Mouse (Mus musculus): Measurements from ENCODE around the gene Gstp2. TPM values are rescaled to one million over a fixed set of nuclear protein-coding genes. Genes with fewer than 3 reads are reported as not detected.

The Gstp2 gene
- total and polyA plus RNA-seq, 2 experiments from 2014 or later, result 0.52 to 2.2 TPM

DNA sequence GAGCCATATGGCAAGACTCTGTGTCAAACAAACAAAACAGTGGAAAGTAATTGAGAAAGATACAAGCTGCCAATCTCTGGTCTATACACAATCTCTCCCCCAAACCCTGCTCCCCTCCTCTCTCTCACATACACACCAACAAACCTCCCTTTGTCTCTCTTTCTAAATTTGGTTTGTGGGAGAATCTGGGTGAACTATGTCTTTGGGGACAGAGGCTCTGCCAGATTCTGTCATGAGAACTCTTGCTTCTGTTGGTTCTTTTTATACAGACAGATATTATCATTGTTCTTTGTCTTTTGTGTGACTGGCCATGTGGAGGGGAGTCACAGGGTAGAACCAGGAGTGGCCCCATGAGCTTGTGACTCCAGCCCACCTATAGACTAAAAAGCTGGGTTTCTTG, 18.2 kb downstream of the Gstp2 start:
- DNase-seq (ENCODE audit: low spot score) (no peak), ATAC-seq (no peak)
- no peaks in the 10 kb centered on the region for H3K27me3 ChIP-seq (ENCODE audit: insufficient read depth, low read length)
- no peak overlapping the region for H3K4me2 ChIP-seq (ENCODE audit: low read depth, low read length)
- TF ChIP-seq CTCF (IDR thresholded peaks at IDR 0.05; ENCODE audit: low read depth), result no peak
- H3K4me1 ChIP-seq (ENCODE audit: insufficient read depth, low read length), result no peaks in the 10 kb centered on the region
- no peaks in the 10 kb centered on the region for H3K36me3 ChIP-seq (ENCODE audit: insufficient read depth, low read length)
- no peaks in the 10 kb centered on the region for H3K9me3 ChIP-seq (ENCODE audit: low read length)
- no peak overlapping the region for H3K9ac ChIP-seq (replicated peaks; ENCODE audit: low read length)
- H3K27ac ChIP-seq, result no peak overlapping the region
- H3K4me3 ChIP-seq (ENCODE audit: low read length), result no peak overlapping the region

DNA sequence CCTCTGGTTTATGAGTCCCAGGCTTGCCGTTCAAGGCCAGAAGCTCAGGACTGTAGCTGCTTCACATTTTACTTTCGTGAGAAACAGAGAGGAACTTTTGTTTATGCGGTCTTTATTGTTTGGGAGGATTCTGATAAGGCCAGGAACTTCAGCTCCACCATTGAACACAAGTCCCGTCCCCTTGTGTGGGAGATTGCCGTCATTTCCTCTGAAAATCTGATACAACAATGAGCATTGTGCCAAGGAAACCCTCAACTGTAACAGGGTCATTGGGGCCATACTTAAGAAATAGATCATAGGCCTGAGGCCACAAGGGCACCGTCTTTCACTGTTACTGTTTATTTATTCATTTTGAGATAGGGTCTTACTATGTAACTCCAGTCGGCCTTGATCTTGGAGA, 22.6 kb downstream of the Gstp2 start:
- WGBS, result 81% methylated on average over 7 of the region's 7 CpGs
- Histone ChIP-seq H3K27me3 (ENCODE audit: insufficient read depth, low read length) (no peaks in the 10 kb centered on the region), H3K9me3 (ENCODE audit: low read length) (no peaks in the 10 kb centered on the region), H3K4me2 (ENCODE audit: low read depth, low read length) (no peak overlapping the region), H3K4me3 (ENCODE audit: low read length) (no peak overlapping the region), H3K4me1 (ENCODE audit: insufficient read depth, low read length) (no peaks in the 10 kb centered on the region), H3K36me3 (ENCODE audit: insufficient read depth, low read length) (no peaks in the 10 kb centered on the region), H3K27ac (no peak overlapping the region), H3K9ac (replicated peaks; ENCODE audit: low read length) (no peak overlapping the region)
- no peak for TF ChIP-seq CTCF (IDR thresholded peaks at IDR 0.05; ENCODE audit: low read depth)
- no peak for ATAC-seq
- no peak for DNase-seq (ENCODE audit: low spot score)

GRCm38 (mm10) chr19:4018743-4019583, 26.9 kb downstream of the Gstp2 start:
- Histone ChIP-seq H3K4me1 (ENCODE audit: insufficient read depth, low read length) (no peaks in the 10 kb centered on the region), H3K27ac (0 out of 2 replicates have a peak overlapping the region, but pooled peaks have one; percentile 41), H3K9ac (replicated peaks; ENCODE audit: low read length) (no peak overlapping the region), H3K36me3 (ENCODE audit: insufficient read depth, low read length) (no peaks in the 10 kb centered on the region), H3K27me3 (ENCODE audit: insufficient read depth, low read length) (no peaks in the 10 kb centered on the region), H3K9me3 (ENCODE audit: low read length) (no peaks in the 10 kb centered on the region), H3K4me3 (ENCODE audit: low read length) (no peak overlapping the region), H3K4me2 (ENCODE audit: low read depth, low read length) (no peak overlapping the region)
- WGBS, result 19% methylated on average over 18 of the region's 18 CpGs
- peak; percentile 84 for TF ChIP-seq CTCF (IDR thresholded peaks at IDR 0.05; ENCODE audit: low read depth)
- DNase-seq (ENCODE audit: low spot score) (peak; percentile 92), ATAC-seq (peak; percentile 93)

DNA sequence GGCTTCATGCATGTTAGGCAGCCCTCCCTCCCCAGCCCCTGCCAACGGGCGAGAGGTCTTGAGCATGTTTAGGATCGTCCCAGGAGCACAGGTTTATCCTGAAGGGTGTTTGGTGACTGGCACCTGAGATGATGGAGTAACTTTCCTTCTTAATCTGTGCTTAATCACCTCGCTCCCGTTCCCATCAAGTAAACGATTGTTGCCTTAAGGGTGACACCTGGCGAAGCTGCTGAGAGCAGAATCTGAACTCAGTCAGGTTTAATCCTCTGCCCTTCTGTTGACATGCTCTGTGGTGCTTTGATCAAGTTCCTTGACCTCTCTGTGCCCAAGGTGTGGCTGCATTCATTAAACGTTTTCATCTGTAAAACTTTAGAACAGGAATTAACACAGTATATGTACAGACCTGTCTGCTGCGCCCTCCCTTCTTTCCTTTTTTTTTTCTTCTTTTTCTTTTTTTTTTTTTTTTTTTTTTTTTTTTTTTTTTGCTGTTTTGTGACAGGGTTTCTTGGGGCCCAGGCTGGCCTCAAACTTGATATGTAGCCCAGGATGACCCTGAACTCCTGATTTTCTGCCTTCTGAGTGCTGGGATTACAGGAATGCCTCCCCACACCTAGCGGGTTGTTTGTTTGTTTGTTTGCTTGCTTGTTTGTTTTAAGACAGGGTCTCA, 27.8 kb downstream of the Gstp2 start:
- no peak for DNase-seq (ENCODE audit: low spot score)
- Histone ChIP-seq H3K9me3 (ENCODE audit: low read length) (no peaks in the 10 kb centered on the region), H3K27ac (no peak overlapping the region), H3K4me3 (ENCODE audit: low read length) (no peak overlapping the region), H3K4me2 (ENCODE audit: low read depth, low read length) (no peak overlapping the region), H3K4me1 (ENCODE audit: insufficient read depth, low read length) (no peaks in the 10 kb centered on the region), H3K9ac (replicated peaks; ENCODE audit: low read length) (no peak overlapping the region), H3K36me3 (ENCODE audit: insufficient read depth, low read length) (no peaks in the 10 kb centered on the region), H3K27me3 (ENCODE audit: insufficient read depth, low read length) (no peaks in the 10 kb centered on the region)
- no peak for TF ChIP-seq CTCF (IDR thresholded peaks at IDR 0.05; ENCODE audit: low read depth)
- WGBS, result 68% methylated on average over 10 of the region's 10 CpGs
- ATAC-seq, result no peak

DNA sequence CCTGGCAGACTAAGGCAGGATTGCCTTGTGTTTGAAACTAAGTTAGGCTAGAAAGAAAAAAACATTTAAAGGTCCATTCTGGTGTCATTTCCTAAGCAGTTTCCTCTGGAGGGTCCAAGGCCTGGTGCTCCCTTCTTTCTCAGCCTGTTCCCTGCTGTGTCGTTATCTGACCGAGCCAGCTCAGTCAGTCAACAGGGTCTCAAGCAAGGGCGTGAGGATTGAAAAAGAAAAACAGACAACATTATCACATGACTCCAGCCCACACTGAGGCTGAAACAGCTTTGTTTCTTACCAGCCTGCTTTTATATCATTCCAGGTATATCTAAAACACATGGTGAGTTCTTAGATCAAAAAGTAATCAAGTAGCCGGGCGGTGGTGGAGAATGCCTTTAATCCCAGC, 30.2 kb downstream of the Gstp2 start:
- no peak overlapping the region for H3K27ac ChIP-seq
- peaks cover 6% of the 10 kb centered on the region for H3K4me1 ChIP-seq (ENCODE audit: insufficient read depth, low read length)
- no peak for ATAC-seq
- no peak for DNase-seq (ENCODE audit: low spot score)
- H3K4me2 ChIP-seq (ENCODE audit: low read depth, low read length), result no peak overlapping the region
- H3K36me3 ChIP-seq (ENCODE audit: insufficient read depth, low read length), result no peaks in the 10 kb centered on the region
- H3K9ac ChIP-seq (replicated peaks; ENCODE audit: low read length), result no peak overlapping the region
- no peak overlapping the region for H3K4me3 ChIP-seq (ENCODE audit: low read length)
- H3K9me3 ChIP-seq (ENCODE audit: low read length), result no peaks in the 10 kb centered on the region
- WGBS, result 63% methylated on average over 5 of the region's 5 CpGs
- TF ChIP-seq CTCF (IDR thresholded peaks at IDR 0.05; ENCODE audit: low read depth), result no peak
- H3K27me3 ChIP-seq (ENCODE audit: insufficient read depth, low read length), result no peaks in the 10 kb centered on the region

DNA sequence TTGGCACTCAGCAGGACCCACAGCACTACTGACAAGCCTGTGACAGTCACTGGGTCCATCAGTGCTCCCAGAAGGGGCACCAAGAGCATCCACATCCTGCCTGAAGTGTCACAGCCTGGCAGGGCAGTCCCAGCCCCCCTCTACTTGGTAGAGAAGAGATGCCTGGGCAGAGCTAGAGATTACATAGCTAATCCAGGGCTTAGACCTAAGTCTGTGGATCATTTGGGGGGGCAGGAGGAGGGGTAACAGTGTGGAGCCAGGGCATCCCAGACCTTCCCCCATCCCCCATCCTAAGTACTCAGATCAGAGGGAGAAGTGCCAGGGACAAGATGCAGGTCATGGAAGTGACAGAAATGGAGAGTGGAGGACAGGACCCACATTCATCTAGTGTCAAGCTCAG, 31.0 kb downstream of the Gstp2 start:
- Histone ChIP-seq H3K27ac (no peak overlapping the region), H3K4me3 (ENCODE audit: low read length) (no peak overlapping the region), H3K4me1 (ENCODE audit: insufficient read depth, low read length) (peaks cover 6% of the 10 kb centered on the region), H3K4me2 (ENCODE audit: low read depth, low read length) (no peak overlapping the region), H3K36me3 (ENCODE audit: insufficient read depth, low read length) (peaks cover 4% of the 10 kb centered on the region; the same call in 1 of the 2 replicates), H3K27me3 (ENCODE audit: insufficient read depth, low read length) (no peaks in the 10 kb centered on the region), H3K9me3 (ENCODE audit: low read length) (no peaks in the 10 kb centered on the region), H3K9ac (replicated peaks; ENCODE audit: low read length) (no peak overlapping the region)
- TF ChIP-seq CTCF (IDR thresholded peaks at IDR 0.05; ENCODE audit: low read depth), result no peak
- DNase-seq (ENCODE audit: low spot score) (no peak), ATAC-seq (no peak)

DNA sequence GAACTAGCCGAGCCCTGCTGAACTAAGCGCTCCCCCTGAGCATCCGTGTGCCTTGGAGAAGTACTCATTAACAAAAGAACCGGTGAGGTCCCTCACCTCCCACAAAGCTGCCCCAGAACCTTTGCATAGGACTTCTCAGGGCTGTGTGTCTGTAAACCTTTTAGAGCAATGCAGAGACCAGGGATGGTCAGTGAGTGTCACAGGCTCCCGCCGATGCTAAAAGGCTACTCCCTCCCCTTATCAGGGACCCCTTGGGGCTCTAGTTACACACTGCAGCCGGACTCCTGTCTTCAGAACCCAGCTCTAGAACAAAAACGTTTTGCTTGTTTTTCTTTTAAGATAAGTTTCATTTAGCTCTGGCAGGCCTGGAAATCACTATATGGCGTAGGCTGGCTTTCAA, 32.8 kb downstream of the Gstp2 start:
- no peaks in the 10 kb centered on the region for H3K9me3 ChIP-seq (ENCODE audit: low read length)
- H3K9ac ChIP-seq (replicated peaks; ENCODE audit: low read length), result peak overlapping the region; percentile 33; the same call in 1 of the 2 replicates
- peaks cover 6% of the 10 kb centered on the region for H3K4me1 ChIP-seq (ENCODE audit: insufficient read depth, low read length)
- 23% methylated on average over 9 of the region's 9 CpGs for WGBS
- peaks cover 21% of the 10 kb centered on the region for H3K36me3 ChIP-seq (ENCODE audit: insufficient read depth, low read length)
- H3K27ac ChIP-seq, result no peak overlapping the region
- TF ChIP-seq CTCF (IDR thresholded peaks at IDR 0.05; ENCODE audit: low read depth), result no peak
- no peak for ATAC-seq
- no peak for DNase-seq (ENCODE audit: low spot score)
- H3K4me3 ChIP-seq (ENCODE audit: low read length), result peak overlapping the region; percentile 90
- peak overlapping the region; percentile 78 for H3K4me2 ChIP-seq (ENCODE audit: low read depth, low read length)
- H3K27me3 ChIP-seq (ENCODE audit: insufficient read depth, low read length), result no peaks in the 10 kb centered on the region
